Mouse (Mus musculus) T-helper 17 cell (primary cell): Measurements from ENCODE around the gene Ptges2.

ENCODE experiments used
- in situ Hi-C, 2 experiments: fragments of 300-600 bp; cut with MboI, MseI; formaldehyde crosslinking; loops; 1 replicate in 1 of 2; 2 replicates in 1 of 2; pipeline ENCODE4 v1.15.1; 2025; ENCODE audit warnings: high pct_unique_total_duplicates in 2 of 2

The Ptges2 gene

GRCm38 (mm10) chr2:32439177-32439576 is 43.5 kb downstream of the Ptges2 start:
- in situ Hi-C loops: no loop called here

- in situ Hi-C loops: no loop called here
Observed at GRCm38 (mm10) chr2:32440164-32440563, 44.5 kb downstream of the Ptges2 start.

GRCm38 (mm10) chr2:32440632-32441031 is 44.9 kb downstream of the Ptges2 start:
- in situ Hi-C loops: no loop called here

GRCm38 (mm10) chr2:32441550-32441949 is 45.9 kb downstream of the Ptges2 start:
- in situ Hi-C loops: no loop called here

- in situ Hi-C loops: loop anchor here in 1 of 2 experiments (5.0 kb wide), 1 partner anchor 537 kb away; the partner anchor contains the start of gene Slc2a8
Observed at GRCm38 (mm10) chr2:32445535-32445934, 49.8 kb downstream of the Ptges2 start.

GRCm38 (mm10) chr2:32447264-32447936 is 51.7 kb downstream of the Ptges2 start:
- in situ Hi-C loops: loop anchor here in 1 of 2 experiments (5.0 kb wide), 1 partner anchor 535 kb away; the partner anchor contains the start of gene Slc2a8

- in situ Hi-C loops: loop anchor here in 1 of 2 experiments (5.0 kb wide), 1 partner anchor 534 kb away; the partner anchor contains the start of gene Slc2a8
Observed at GRCm38 (mm10) chr2:32448480-32448879, 52.8 kb downstream of the Ptges2 start.

GRCm38 (mm10) chr2:32449761-32450754 is 54.4 kb downstream of the Ptges2 start, which contains the start of gene Naif1:
Naif1 (plus strand) TSS chr2:32450457.
- in situ Hi-C loops: loop anchor here in 1 of 2 experiments (5.0 kb wide), 1 partner anchor 532 kb away; the partner anchor contains the start of gene Slc2a8

- in situ Hi-C loops: no loop called here
Observed at GRCm38 (mm10) chr2:32450881-32451844, 55.5 kb downstream of the Ptges2 start, which contains the start of gene Slc25a25. Slc25a25 (minus strand) TSS chr2:32451445.

- in situ Hi-C loops: no loop called here
Observed at GRCm38 (mm10) chr2:32451870-32452372, 56.2 kb downstream of the Ptges2 start.

- in situ Hi-C loops: no loop called here
Observed at GRCm38 (mm10) chr2:32452441-32452971, 56.8 kb downstream of the Ptges2 start.

- in situ Hi-C loops: no loop called here
Observed at GRCm38 (mm10) chr2:32453641-32454303, 58.1 kb downstream of the Ptges2 start.

- in situ Hi-C loops: no loop called here
Observed at GRCm38 (mm10) chr2:32454633-32455032, 58.9 kb downstream of the Ptges2 start.

- in situ Hi-C loops: no loop called here
Observed at GRCm38 (mm10) chr2:32455101-32455500, 59.4 kb downstream of the Ptges2 start.
